Mouse (Mus musculus) ES-E14 (cell line): ENCODE measurements around the gene Apeh. TPM values are rescaled to one million over a fixed set of nuclear protein-coding genes. Genes with fewer than 3 reads are reported as not detected.

ENCODE experiments used
- DNase-seq: peaks from one replicate; pipeline ENCODE4 v3.0.0-alpha.2; 2013; ENCODE audit warnings: low read depth, low spot score
- H3K27ac ChIP-seq: 2 replicates; pipeline ENCODE4 v1.5.1; 2012; ENCODE audit warnings: low read depth, mild to moderate bottlenecking, low read length, moderate library complexity, mixed read lengths; ENCODE audit not compliant: poor library complexity, insufficient read depth, severe bottlenecking
- H3K36me3 ChIP-seq: 2 replicates; pipeline ENCODE4 v1.6.1; 2012; ENCODE audit warnings: mild to moderate bottlenecking, low read length, moderate library complexity, mixed read lengths; ENCODE audit not compliant: control insufficient read depth, poor library complexity, insufficient read depth, severe bottlenecking
- H3K4me1 ChIP-seq, 2 experiments: fragments of 150-350 bp in 1 of 2; sonication (generic) in 1 of 2; 2 replicates each; pipeline ENCODE4 v1.6.1; 2012; ENCODE audit warnings: low read length in 2 of 2, mild to moderate bottlenecking in 1 of 2, mixed read lengths in 1 of 2; ENCODE audit not compliant: control insufficient read depth in 2 of 2, insufficient read depth in 2 of 2, poor library complexity in 1 of 2
- H3K4me3 ChIP-seq, 2 experiments: fragments of 150-350 bp in 1 of 2; sonication (generic) in 1 of 2; 2 replicates each; pipeline ENCODE4 v1.5.1; 2012; ENCODE audit warnings: low read length in 2 of 2, low read depth in 1 of 2, mild to moderate bottlenecking in 1 of 2, mixed read lengths in 1 of 2; ENCODE audit not compliant: insufficient read depth in 1 of 2, poor library complexity in 1 of 2, severe bottlenecking in 1 of 2
- H3K9ac ChIP-seq: 2 replicates; pipeline ENCODE4 v1.6.1; 2012; ENCODE audit warnings: low read depth, mild to moderate bottlenecking, low read length, mixed read lengths; ENCODE audit not compliant: poor library complexity, insufficient read depth, severe bottlenecking
- H3K9me3 ChIP-seq: fragments of 150-350 bp; sonication (generic); 2 replicates; pipeline ENCODE4 v1.6.1; 2012; ENCODE audit warnings: low read depth, mild to moderate bottlenecking, low read length; ENCODE audit not compliant: control insufficient read depth, insufficient read depth
- CHD2 ChIP-seq: IDR thresholded peaks from 2 replicates; pipeline ENCODE4 v1.6.1; 2014; ENCODE audit warnings: mild to moderate bottlenecking, low read depth, low read length, inconsistent platforms
- HCFC1 ChIP-seq: IDR thresholded peaks from 2 replicates; pipeline ENCODE4 v1.6.1; 2012; ENCODE audit warnings: low read length, inconsistent platforms, borderline replicate concordance; ENCODE audit not compliant: insufficient read depth
- MAFK ChIP-seq: IDR thresholded peaks from 2 replicates; pipeline ENCODE4 v1.6.1; 2014; ENCODE audit warnings: mild to moderate bottlenecking, low read depth, low read length, inconsistent platforms; ENCODE audit not compliant: insufficient read depth
- ZC3H11A ChIP-seq: IDR thresholded peaks from 2 replicates; pipeline ENCODE4 v1.6.1; 2012; ENCODE audit warnings: low read depth, mild to moderate bottlenecking, inconsistent platforms, low read length, borderline replicate concordance
- ZNF384 ChIP-seq: IDR thresholded peaks from 2 replicates; pipeline ENCODE4 v1.6.1; 2012; ENCODE audit warnings: low read depth, low read length, inconsistent platforms
- in situ Hi-C, 2 experiments: fragments of 600-800 bp; cut with MboI; formaldehyde crosslinking; loops; one replicate each; pipeline ENCODE4 v1.15.1; 2025; ENCODE audit warnings: low sequenced_read_pairs in 2 of 2, inconsistent platforms in 1 of 2; ENCODE audit not compliant: unreplicated experiment in 2 of 2
- total RNA-seq: library from RNA; depleted of rRNA; stranded (reverse); fragments of 300-350 nt; gene quantifications from 2 replicates; pipeline ENCODE4 v1.2.3, GENCODE M21; 2012; rRNA removed

Gene Apeh
- total RNA-seq, 1 experiment: 37.3 TPM

DNA sequence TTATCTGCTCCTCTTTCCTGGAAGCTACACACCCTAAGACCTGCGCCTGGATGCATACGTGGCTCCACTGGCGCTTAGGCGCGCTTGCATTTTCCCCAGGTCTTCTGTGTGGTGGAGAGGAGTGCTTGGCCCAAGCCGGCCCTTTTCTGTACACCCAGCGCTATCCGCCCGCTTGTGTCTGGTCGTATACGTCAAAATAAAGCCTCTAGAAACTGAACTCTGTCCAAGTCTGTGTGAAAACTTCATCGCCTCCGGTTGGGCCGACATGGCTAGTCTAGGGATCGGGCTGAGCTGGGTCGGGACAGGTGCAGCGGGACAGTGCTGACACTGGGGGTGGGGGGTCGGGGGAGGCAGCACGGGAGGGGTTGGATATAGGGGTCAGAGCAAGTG, 45.8 kb downstream of the Apeh start:
- in situ Hi-C loops: no loop called here
- Histone ChIP-seq H3K4me1 (peaks cover 0 to 13% of the 10 kb centered on the region in 2 experiments; a peak in 2 of 4 replicates), H3K9ac (peak overlapping the region; percentile 72), H3K4me3 (peak overlapping the region; percentile 48 to 92), H3K36me3 (peaks cover 31% of the 10 kb centered on the region), H3K27ac (no peak overlapping the region), H3K9me3 (no peaks in the 10 kb centered on the region)
- TF ChIP-seq CHD2 (no peak), ZNF384 (no peak), HCFC1 (no peak)
- DNase-seq: no peak

DNA sequence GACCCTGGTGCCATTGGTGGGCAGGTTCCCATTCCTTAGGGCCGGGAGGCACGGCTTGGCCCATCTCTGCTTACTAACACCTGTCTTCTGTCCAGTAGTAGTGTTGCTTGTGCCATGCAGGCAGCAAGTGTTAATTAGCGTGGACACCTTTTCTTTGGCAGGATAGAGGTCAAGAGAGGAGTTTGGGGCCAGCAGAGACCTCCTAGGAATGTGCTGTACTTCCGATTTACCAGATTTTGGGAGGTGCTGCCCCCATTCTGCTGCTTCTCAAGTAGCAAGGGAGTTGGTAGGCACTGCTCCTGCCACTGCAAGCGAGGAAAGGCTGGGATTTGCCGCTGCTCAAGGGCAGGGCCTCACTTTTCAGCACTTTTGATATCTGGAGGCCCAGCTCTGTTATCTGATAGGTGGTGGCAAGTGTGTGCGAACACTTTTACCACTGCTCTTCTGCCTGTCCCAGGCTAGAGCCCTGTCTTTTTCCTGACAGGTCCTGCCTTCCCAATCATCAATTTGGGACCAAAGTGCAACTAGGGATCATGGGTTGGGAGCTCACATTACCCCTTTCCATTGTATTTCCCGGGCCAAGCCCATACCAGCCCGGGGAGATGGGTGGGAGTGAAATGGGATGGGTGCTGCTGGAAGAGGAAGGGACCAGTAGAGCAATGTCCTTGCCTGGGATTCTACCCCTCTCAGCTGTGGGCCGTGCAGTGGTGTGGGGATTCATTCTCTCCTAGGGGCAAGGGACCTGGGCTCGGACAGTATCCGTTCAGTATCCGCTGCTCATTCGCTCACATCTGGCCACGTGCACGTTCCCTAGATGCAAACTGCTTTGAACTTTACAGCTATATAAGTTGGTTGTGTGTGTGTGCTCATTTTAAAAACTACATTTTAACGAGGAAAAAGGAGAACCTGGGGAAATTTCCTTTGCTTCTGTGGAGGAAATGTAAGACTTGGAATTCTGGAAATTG, 46.5 kb downstream of the Apeh start:
- Histone ChIP-seq H3K27ac (no peak overlapping the region), H3K9ac (peak overlapping the region; percentile 72; the same call in 1 of the 2 replicates), H3K4me1 (peaks cover 0 to 7% of the 10 kb centered on the region in 2 experiments; a peak in 1 of 4 replicates), H3K36me3 (peaks cover 31% of the 10 kb centered on the region), H3K9me3 (no peaks in the 10 kb centered on the region), H3K4me3 (peak overlapping the region; percentile 48 to 92)
- no peak for DNase-seq
- TF ChIP-seq ZNF384 (no peak), HCFC1 (no peak), CHD2 (no peak), ZC3H11A (no peak), MAFK (no peak)
- in situ Hi-C loops: no loop called here

DNA sequence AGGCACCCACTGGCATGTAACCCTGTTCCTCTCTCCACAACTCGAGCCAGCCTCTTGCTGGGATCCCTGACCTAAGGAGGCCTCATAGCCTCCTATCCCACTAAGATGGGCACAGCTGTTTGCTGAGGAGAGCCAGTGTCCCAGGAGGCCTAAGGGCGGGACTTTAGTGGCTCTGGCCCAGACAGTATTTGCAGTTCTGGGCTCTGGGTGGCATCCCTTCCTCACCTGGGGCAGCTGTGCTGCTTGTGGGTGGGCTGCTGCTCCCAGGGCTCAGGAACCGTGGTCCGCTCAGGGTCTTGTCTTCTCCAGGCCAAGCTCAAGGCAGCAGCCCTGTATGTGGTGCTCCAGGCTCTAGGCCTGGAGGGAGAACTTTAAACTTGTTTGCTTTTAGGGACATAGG, 47.8 kb downstream of the Apeh start:
- H3K4me1 ChIP-seq: peaks cover 0 to 7% of the 10 kb centered on the region in 2 experiments; a peak in 1 of 4 replicates
- in situ Hi-C loops: no loop called here
- no peak overlapping the region for H3K9ac ChIP-seq
- no peaks in the 10 kb centered on the region for H3K9me3 ChIP-seq
- no peak overlapping the region for H3K27ac ChIP-seq
- H3K36me3 ChIP-seq: peaks cover 27% of the 10 kb centered on the region
- H3K4me3 ChIP-seq: no peak overlapping the region
- DNase-seq: no peak
- TF ChIP-seq HCFC1: no peak
- no peak for TF ChIP-seq ZC3H11A
- no peak for TF ChIP-seq CHD2
- TF ChIP-seq MAFK: no peak
- TF ChIP-seq ZNF384: no peak

DNA sequence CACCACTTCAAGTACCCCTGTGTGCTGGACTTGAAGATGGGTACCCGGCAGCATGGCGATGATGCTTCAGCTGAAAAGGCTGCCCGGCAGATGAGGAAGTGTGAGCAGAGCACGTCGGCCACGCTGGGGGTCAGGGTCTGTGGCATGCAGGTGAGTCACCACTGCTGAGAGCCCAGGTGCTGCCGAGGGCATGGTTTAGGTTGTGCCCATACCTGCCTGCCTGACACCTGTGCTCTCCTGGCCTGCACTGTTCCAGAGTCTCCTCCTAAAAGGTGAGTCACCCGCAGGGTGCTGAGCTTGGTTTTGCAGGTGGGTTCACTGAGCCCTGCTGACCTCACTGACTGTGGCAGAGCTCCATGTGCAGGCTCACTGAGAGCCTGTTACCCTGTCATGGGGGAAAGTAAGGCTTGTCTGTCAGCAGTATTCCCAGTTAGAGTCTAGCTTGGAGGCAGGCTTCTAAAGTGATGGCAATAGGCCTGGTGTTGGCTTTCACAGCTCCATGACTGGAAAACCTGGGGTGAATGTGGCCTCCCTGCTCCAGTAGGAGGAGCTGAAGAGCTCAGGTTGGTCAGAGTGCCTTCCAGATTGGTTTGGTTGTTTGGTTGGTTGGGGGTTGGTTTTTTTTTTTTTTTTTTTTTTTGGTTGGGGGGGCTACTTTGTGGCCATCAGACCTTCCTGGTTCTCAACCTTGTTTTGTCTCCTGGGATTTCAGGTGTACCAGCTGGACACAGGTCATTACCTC, 49.5 kb downstream of the Apeh start:
- no peak overlapping the region for H3K4me3 ChIP-seq
- peaks cover 22% of the 10 kb centered on the region for H3K36me3 ChIP-seq
- no peak overlapping the region for H3K9ac ChIP-seq
- DNase-seq: no peak
- TF ChIP-seq ZNF384: peak; percentile 85
- no peak for TF ChIP-seq ZC3H11A
- TF ChIP-seq HCFC1: no peak
- TF ChIP-seq MAFK: no peak
- in situ Hi-C loops: no loop called here
- no peaks in the 10 kb centered on the region for H3K9me3 ChIP-seq
- peaks cover 0 to 7% of the 10 kb centered on the region in 2 experiments; a peak in 1 of 4 replicates for H3K4me1 ChIP-seq
- no peak overlapping the region for H3K27ac ChIP-seq

Other genes with a start within 250 kb of the Apeh start
- gene Rbm6, start 221.4 kb downstream of the Apeh start, total RNA-seq: 61.8 and 62.3 TPM in 2 replicates
- gene Mon1a, start 206.5 kb downstream of the Apeh start, total RNA-seq: 4.7 and 5.4 TPM in 2 replicates
- 0.22 and 0.37 TPM in 2 replicates for gene Mst1r, start 187.7 kb downstream of the Apeh start, total RNA-seq
- not detected in 2 replicates for gene Actl11, start 166.1 kb downstream of the Apeh start, total RNA-seq
- 21.5 and 41.5 TPM in 2 replicates for gene Camkv, start 158.9 kb downstream of the Apeh start, total RNA-seq
- 43.7 and 72.1 TPM in 2 replicates for gene Traip, start 144.5 kb downstream of the Apeh start, total RNA-seq
- gene Uba7, start 119.1 kb downstream of the Apeh start, total RNA-seq: 0.79 and 1.0 TPM in 2 replicates
- 0.18 and 0.53 TPM in 2 replicates for gene Gm20661, start 111.5 kb downstream of the Apeh start, total RNA-seq
- 3.0 and 6.1 TPM in 2 replicates for gene Inka1, start 108.7 kb downstream of the Apeh start, total RNA-seq
- gene Cdhr4, start 102.1 kb downstream of the Apeh start, total RNA-seq: 1.2 and 2.4 TPM in 2 replicates
- gene Gm20662, start 98.3 kb downstream of the Apeh start, total RNA-seq: 0.45 and 0.63 TPM in 2 replicates
- 41.0 and 53.9 TPM in 2 replicates for gene Ip6k1, start 92.1 kb downstream of the Apeh start, total RNA-seq
- gene Gmppb, start 45.4 kb downstream of the Apeh start, total RNA-seq: 22.9 and 28.3 TPM in 2 replicates
- 2.7 and 3.8 TPM in 2 replicates for gene Amigo3, start 41.4 kb downstream of the Apeh start, total RNA-seq
- 2.9 and 3.6 TPM in 2 replicates for gene Mst1, start 14.2 kb downstream of the Apeh start, total RNA-seq
- gene Rnf123, start 11.3 kb downstream of the Apeh start, total RNA-seq: 14.5 and 28.1 TPM in 2 replicates
- 0.45 and 0.58 TPM in 2 replicates for gene Bsn, start 95.8 kb upstream of the Apeh start, total RNA-seq
- gene Dag1, start 169.4 kb upstream of the Apeh start, total RNA-seq: 134 and 168 TPM in 2 replicates
- 9.2 and 9.9 TPM in 2 replicates for gene Nicn1, start 195.8 kb upstream of the Apeh start, total RNA-seq
- gene Amt, start 202.2 kb upstream of the Apeh start, total RNA-seq: 63.9 and 77.9 TPM in 2 replicates
- gene Rhoa, start 211.5 kb upstream of the Apeh start, total RNA-seq: 82.9 and 125 TPM in 2 replicates
- 10.0 and 11.0 TPM in 2 replicates for gene Tcta, start 211.6 kb upstream of the Apeh start, total RNA-seq
- 797 and 939 TPM in 2 replicates for gene Gpx1, start 244.3 kb upstream of the Apeh start, total RNA-seq